Mouse (Mus musculus) CD4-positive helper T cell, adult 2 months (primary cell): Measurements from ENCODE around the gene Tmem267.
"Not testable (repeated sequence)": the region's sequence is repeated elsewhere in the genome, so short reads cannot be mapped to it uniquely, and the experiment has no call there.

Experiments
- DNase-seq: peaks from one replicate; pipeline ENCODE4 v3.0.0-alpha.2; 2012; ENCODE audit warnings: low read depth, missing footprints, low spot score

The Tmem267 gene

GRCm38 (mm10) chr13:119618841-119619240 is 131.0 kb downstream of the Tmem267 start:
- DNase-seq, result no peak

- no peak for DNase-seq
Measured at GRCm38 (mm10) chr13:119619735-119620134, 131.9 kb downstream of the Tmem267 start.

- no peak for DNase-seq
Measured at GRCm38 (mm10) chr13:119623634-119624033, 135.8 kb downstream of the Tmem267 start, which contains the start of gene Ccl28. Gene Ccl28 (plus strand): TSS chr13:119623819.

- DNase-seq, result not testable (repeated sequence)
Measured at GRCm38 (mm10) chr13:119625952-119626351, 138.1 kb downstream of the Tmem267 start.

GRCm38 (mm10) chr13:119631482-119632155 is 143.8 kb downstream of the Tmem267 start:
- DNase-seq, result peak; percentile 93

- DNase-seq, result no peak
Measured at GRCm38 (mm10) chr13:119632156-119632548, 144.3 kb downstream of the Tmem267 start.

GRCm38 (mm10) chr13:119635496-119635895 is 147.7 kb downstream of the Tmem267 start:
- no peak for DNase-seq

- DNase-seq, result no peak
Measured at GRCm38 (mm10) chr13:119637837-119638236, 150.0 kb downstream of the Tmem267 start.

GRCm38 (mm10) chr13:119638449-119638848 is 150.6 kb downstream of the Tmem267 start:
- DNase-seq, result no peak

GRCm38 (mm10) chr13:119639302-119639701 is 151.5 kb downstream of the Tmem267 start:
- no peak for DNase-seq

GRCm38 (mm10) chr13:119640504-119640903 is 152.7 kb downstream of the Tmem267 start:
- DNase-seq, result peak; percentile 60

GRCm38 (mm10) chr13:119641145-119641544 is 153.3 kb downstream of the Tmem267 start:
- no peak for DNase-seq

GRCm38 (mm10) chr13:119644769-119645168 is 156.9 kb downstream of the Tmem267 start:
- no peak for DNase-seq

GRCm38 (mm10) chr13:119646511-119646910 is 158.7 kb downstream of the Tmem267 start:
- no peak for DNase-seq

- peak; percentile 40 for DNase-seq
Measured at GRCm38 (mm10) chr13:119648891-119649698, 161.3 kb downstream of the Tmem267 start.

GRCm38 (mm10) chr13:119649699-119650046 is 161.8 kb downstream of the Tmem267 start:
- no peak for DNase-seq

- no peak for DNase-seq
Measured at GRCm38 (mm10) chr13:119654734-119655133, 166.9 kb downstream of the Tmem267 start.

GRCm38 (mm10) chr13:119656246-119656645 is 168.4 kb downstream of the Tmem267 start:
- no peak for DNase-seq

GRCm38 (mm10) chr13:119656846-119657416 is 169.1 kb downstream of the Tmem267 start:
- DNase-seq, result no peak
